Mouse (Mus musculus) kidney, postnatal 25 days (tissue): Measurements from ENCODE around the gene Gbp8.
"Not testable (repeated sequence)": the region's sequence is repeated elsewhere in the genome, so short reads cannot be mapped to it uniquely, and the experiment has no call there.

ENCODE experiments used
- DNase-seq, 2 experiments: peaks; one replicate each; pipeline ENCODE4 v3.0.0; 2021; ENCODE audit warnings: mixed read lengths in 2 of 2

Gene Gbp8

DNA sequence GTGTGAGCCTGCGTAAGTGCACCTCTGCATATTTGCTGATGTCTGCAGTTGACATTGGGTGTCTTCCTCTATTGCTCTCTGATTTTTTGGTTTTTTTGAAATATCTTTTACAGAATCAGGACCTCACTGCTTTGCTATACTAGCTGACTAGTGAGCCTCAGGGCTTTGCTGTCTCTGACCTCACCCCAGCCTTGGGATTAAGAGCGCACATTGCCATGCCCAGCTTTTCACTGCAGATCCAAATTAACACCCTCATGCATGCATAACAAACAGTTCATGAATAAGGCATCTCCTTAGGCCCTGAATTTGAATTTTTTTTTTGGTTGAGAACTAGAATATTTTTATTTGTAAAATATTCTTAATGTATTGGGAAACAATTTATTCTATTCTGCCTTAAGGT, 84.1 kb downstream of the Gbp8 start:
- DNase-seq: no peak

DNA sequence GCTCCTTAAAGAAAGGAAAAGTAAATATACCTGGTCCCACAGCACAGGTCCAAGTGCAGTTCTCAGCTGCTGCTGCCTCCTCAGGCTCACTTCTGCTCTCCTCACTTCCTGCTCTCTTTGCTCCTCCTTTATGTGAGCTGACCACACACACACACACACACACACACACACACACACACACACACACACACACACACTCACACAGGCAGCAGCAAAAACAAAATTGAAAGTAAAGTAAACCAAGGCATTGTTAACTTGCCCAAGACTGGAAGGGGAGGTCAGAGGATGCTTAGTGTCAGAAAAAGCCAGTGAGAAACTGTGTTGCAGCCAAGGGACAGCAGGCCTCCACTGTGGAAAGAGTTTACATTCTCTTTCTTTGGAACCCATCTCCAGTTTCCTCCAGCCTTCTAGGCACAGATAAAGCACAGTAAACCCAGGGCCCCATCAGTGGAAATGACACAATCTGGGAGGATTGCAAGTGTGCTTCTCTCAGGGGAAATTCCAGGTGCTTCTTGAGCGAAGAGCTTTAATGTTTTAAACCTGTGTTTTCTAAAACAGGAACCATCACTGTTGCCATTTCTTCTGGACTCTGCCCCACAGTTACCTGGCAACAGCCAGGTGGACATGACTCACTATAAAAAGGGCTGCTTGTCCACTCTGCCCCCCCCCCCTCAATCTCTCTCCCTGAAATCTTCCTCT, 85.7 kb downstream of the Gbp8 start:
- DNase-seq: not testable (repeated sequence)

DNA sequence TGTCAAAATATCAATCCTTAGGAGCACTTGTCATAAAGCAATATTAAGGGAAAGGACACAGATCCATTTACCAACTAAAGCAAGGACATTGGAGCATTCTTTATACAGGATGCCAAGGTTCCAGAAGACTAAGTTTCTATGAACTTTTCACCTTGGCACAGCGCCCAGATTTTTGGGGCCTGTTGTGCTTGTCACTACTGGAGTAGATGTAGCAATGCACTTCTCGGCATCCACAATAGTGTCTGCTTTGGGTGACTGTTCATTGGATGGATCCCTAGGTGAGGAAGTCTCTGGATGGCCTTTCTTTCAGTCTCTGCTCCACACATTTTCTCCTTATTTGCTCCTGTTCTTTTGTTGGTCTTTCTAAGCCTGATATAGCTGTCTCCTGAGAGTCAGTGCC, 107.0 kb downstream of the Gbp8 start:
- DNase-seq: peak; percentile 43 to 58

DNA sequence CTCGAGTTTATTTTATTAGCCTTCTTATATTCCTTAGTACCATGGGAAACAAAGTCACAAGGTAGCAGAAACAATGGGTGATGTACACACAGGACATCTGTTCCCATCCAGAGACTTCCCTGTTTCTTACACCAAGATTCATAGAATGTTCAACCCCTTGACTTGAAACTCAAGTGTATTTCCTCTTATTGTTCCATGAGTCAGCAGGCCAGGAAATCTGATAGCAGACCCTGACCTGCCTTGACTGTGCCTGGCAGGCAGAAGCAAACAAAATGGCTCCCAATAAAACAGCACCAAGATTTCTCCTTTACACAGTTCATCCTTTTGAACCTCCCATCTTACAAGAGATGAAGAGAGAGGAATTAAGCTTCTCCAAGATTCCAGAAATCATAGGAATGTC, 126.8 kb downstream of the Gbp8 start:
- no peak for DNase-seq

DNA sequence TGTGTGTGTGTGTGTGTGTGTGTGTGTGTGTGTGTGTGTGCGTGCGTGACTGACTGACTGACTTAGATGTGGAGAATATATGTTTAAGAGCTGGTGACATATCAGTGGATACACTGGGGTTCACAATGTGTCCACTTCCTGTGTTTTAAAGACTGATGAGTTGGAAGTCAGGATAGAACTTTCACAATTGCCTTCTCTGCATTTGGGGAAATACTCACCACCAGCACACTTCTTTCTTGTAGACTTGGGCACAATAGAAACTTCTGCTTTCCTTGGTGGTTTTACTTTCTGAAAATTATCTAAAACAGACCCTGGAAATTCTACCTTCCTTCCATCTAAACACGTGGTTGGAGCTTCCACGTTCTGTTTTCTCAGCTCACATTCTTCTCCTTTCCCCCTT, 127.8 kb downstream of the Gbp8 start:
- DNase-seq: no peak

DNA sequence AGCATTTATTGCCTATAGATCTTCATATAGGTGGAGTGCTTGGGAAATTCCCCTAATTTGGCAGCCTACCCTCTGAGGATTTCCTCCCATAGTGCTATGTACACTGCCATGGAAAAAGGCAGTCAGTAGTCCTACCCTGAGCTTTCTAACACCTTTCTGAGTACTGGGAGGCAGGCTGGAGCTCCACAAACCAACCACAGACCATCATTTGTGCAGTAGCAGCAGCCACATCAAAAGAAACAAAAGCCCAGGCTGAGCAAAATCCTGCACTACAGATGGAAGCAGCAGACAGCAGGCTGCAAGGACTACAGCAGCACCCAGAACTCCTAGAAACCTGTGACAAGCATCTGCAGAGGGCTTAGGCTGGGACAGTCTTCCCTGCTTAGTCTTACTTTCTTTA, 129.0 kb downstream of the Gbp8 start:
- DNase-seq: no peak

DNA sequence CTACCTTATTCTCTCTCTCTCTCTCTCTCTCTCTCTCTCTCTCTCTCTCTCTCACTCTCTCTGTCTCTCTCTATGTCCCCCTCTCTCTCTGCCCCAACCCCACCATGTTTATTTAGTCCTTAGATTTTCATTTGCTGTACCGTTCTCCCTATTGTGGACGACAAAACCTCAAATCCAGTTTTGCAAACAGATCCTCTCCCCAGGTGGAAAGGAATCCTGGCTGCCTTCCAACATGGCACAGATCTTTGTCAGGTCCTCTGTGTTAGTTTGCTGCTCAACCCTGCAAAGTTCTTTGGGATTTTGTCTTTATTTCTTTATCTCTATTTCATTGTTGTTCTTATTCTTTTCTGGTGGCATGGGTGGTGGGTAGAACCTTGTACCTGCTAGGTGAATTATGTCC, 149.9 kb downstream of the Gbp8 start:
- no peak for DNase-seq

DNA sequence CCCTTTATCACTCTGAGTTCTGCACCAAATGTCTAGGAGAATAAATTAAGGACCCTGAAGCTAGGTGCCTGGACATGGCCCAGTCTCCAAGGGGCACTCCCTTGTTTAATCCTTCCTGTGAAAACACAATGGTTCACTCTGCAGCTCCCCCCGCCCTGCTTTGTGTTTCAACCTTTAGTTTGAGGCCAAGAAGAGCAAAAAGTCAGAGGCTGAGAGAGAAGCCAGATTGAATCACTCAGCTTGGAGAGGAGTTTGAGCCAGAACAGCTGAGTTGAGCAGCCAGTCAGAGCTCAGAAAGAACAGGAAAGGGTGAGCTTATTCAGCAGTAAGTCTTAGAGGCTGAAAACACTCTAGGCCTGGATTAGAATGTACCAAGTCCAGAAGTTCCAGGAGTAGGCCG, 151.3 kb downstream of the Gbp8 start:
- peak in 1 of 2 experiments; percentile 5 for DNase-seq

DNA sequence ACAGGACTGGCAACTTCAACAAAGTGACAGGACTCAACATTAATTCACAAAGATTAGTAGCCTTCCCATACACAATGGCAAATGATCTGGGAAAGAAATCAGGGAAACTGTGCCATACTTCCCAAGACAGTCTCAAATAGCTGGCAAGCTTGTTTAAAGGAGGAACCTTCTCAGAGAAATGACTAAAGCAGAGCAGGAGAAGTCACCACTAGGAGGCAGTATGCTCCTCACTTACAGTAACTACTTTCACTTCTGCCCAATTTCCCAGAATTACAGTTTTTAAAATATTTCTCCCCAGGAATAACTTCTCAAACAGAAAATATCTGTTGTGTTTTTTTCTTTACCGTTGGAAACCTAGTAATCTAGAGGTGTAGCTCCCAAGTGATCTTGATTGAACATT, 152.6 kb downstream of the Gbp8 start:
- DNase-seq: peak in 1 of 2 experiments; percentile 67

DNA sequence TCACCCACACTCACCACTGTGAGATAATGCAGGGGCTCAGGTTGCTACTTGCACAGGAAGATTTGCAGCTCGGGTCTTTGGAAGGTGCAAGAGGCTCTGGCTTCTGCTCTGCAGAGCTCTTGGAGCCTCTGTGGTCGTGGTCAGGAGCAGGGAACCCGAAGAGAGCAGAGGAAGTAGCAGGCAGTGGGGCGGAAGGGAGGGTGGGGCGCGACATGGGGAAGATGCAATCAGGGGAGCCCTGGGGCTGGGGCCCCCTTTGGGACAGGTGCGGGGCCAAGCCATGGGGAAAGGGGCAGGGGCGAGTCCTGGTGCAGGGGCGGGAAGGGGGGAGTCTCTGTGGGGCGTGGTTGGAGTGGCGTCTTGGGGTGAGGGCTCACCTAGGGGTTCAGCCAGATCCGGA, 156.8 kb downstream of the Gbp8 start, which contains the start of gene Abcg3:
TSS of gene Abcg3 (minus strand) at position 184 of the 400 bp plus-strand sequence.
- no peak for DNase-seq

DNA sequence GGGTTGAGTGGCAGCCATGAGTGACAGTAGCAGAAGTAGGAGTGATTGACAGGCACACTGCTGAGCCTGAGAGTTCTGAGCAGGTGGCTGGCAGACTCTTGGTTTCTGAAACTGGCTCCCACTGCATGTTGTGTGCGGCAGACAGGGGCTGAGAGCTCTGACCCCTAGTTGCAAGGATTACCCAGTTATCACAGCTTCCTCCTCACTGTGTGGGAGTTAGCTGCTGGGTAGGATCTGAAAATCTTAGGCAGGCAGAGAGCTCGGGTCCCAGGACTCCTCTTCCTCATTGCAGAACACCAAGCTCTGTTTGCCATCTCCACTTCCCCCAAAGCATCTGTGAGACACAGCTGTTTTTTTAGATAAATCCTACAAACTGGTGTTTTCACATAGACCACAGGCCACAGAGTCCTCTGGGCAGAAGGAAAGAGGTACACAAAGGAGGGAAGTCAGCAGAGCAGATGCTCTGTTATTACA, 160.3 kb downstream of the Gbp8 start:
- no peak for DNase-seq
